Mouse (Mus musculus) kidney, postnatal 0 days (tissue): ENCODE results near the gene Rnf130. TPM values are rescaled to one million over a fixed set of nuclear protein-coding genes. Genes with fewer than 3 reads are reported as not detected.

Experiments
- ATAC-seq: fragments of 200-750 bp; cut with Nextera tagmentation; replicated peaks from 2 replicates; pipeline ENCODE4 v1.8.0; 2017; ENCODE audit warnings: low read depth, moderate number of reproducible peaks, moderate TSS enrichment, moderate library complexity; ENCODE audit not compliant: low FRiP score
- DNase-seq: peaks from one replicate; pipeline ENCODE4 v3.0.0-alpha.2; 2016; ENCODE audit warnings: low spot score
- H3K27ac ChIP-seq: fragments of 300-500 bp; sonication (generic); 2 replicates; pipeline ENCODE4 v1.5.1; 2014; ENCODE audit warnings: mild to moderate bottlenecking
- H3K27me3 ChIP-seq: fragments of 300-500 bp; sonication (generic); 2 replicates; pipeline ENCODE4 v1.6.1; 2014; ENCODE audit warnings: low read length, mixed read lengths; ENCODE audit not compliant: insufficient read depth
- H3K36me3 ChIP-seq: fragments of 300-500 bp; sonication (generic); 2 replicates; pipeline ENCODE4 v1.6.1; 2014; ENCODE audit warnings: low read length, mixed read lengths; ENCODE audit not compliant: insufficient read depth
- H3K4me1 ChIP-seq: fragments of 300-500 bp; sonication (generic); replicated peaks from 2 replicates; pipeline ENCODE4 v1.6.1; 2014; ENCODE audit warnings: antibody characterized with exemption, low read length, mixed read lengths; ENCODE audit not compliant: insufficient read depth
- H3K4me2 ChIP-seq: fragments of 300-500 bp; sonication (generic); 2 replicates; pipeline ENCODE4 v1.6.1; 2014; ENCODE audit warnings: mild to moderate bottlenecking, low read length, moderate library complexity, mixed read lengths
- H3K4me3 ChIP-seq: fragments of 300-500 bp; sonication (generic); replicated peaks from 2 replicates; pipeline ENCODE4 v1.5.1; 2014; ENCODE audit warnings: low read depth, low read length
- H3K9ac ChIP-seq: fragments of 300-500 bp; sonication (generic); 2 replicates; pipeline ENCODE4 v1.6.1; 2014; ENCODE audit warnings: low read depth, low read length
- H3K9me3 ChIP-seq: fragments of 300-500 bp; sonication (generic); replicated peaks from 2 replicates; pipeline ENCODE4 v1.6.1; 2016; ENCODE audit warnings: low read length, inconsistent platforms, mixed read lengths
- CTCF ChIP-seq: IDR thresholded peaks from 2 replicates; pipeline ENCODE4 v1.5.1; 2016; ENCODE audit warnings: antibody characterized with exemption, low read depth, mild to moderate bottlenecking, moderate library complexity
- WGBS: fragments of 180-500 bp; shearing (Covaris S2); extraction: QIAGEN DNeasy Blood & Tissue Kit; methylation state at CpG from one replicate; pipeline ENCODE4 v1.1.7; 2014; 5-methylcytosine and 5-hydroxymethylcytosine counted together
- polyA plus RNA-seq: library from polyadenylated mRNA; unstranded; fragments of >200 nt; fragmentation: Nextera tagmentation; extraction: Ambion mirVana; gene quantifications from 2 replicates; pipeline ENCODE4 v1.2.1, GENCODE M21; 2015

The Rnf130 gene
- polyA plus RNA-seq, 1 experiment from 2014 or later, result 104 TPM

DNA sequence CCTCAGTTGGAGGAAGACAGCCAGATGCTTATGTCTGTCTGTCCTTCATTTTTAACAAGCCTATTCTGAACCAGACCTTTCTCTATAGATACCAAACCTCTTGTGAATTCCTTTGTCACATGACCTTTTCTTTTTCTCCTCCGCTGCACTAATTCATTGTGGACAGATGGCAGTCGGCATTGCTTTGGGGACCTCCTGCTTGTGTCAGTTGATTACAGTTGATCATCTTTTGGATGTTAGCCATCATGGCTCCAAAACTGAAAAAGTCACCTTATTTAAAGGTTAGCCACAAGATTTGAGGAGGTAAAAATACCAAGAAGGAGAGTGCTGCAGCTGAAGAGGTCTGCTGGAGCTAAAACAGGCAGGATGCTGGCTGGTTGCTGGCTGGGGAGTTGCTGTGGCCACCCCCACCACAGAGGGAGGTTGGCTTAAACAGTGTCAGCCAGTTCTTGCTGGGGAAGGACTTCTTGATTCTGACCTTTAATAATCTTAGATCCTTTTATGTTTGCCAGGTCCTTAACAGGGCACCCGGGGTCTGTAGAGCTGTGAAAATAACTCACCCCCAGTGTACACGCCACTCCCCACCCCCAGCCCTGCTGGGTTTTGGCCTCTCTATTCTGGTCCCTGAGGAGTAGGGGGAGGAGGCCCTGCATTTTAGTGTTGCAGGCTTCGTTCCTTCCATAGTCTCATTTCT is 66.0 kb downstream of the Rnf130 start:
- Histone ChIP-seq H3K27ac (no peak overlapping the region), H3K27me3 (no peaks in the 10 kb centered on the region), H3K9me3 (no peaks in the 10 kb centered on the region), H3K4me1 (no peaks in the 10 kb centered on the region), H3K36me3 (peaks cover 25% of the 10 kb centered on the region), H3K9ac (no peak overlapping the region), H3K4me2 (no peak overlapping the region), H3K4me3 (no peak overlapping the region)
- ATAC-seq (no peak), DNase-seq (no peak)
- 77% methylated on average over 5 of the region's 5 CpGs for WGBS
- TF ChIP-seq CTCF, result no peak

DNA sequence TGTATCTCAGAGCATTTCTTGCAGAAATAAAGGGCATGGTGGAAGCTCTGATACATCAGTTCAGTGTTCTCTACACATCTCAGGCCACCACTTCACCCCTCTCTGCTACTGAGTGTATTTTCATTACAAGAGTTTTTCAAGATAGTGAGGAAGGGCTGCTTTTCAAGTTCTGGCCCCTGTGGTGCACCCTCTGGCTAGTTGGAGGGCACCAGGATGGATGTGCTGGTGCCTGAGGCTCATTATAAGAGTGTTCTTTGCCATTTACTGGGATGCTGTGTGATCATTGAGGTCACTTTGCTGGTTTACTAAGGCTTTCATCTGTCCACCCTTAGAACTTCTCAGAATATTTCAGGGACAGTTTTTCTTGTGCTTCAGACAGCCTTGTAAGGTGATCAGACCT is 66.5 kb downstream of the Rnf130 start:
- Histone ChIP-seq H3K9ac (no peak overlapping the region), H3K4me3 (no peak overlapping the region), H3K4me2 (no peak overlapping the region), H3K9me3 (no peaks in the 10 kb centered on the region), H3K36me3 (peaks cover 25% of the 10 kb centered on the region), H3K4me1 (no peaks in the 10 kb centered on the region), H3K27ac (no peak overlapping the region), H3K27me3 (no peaks in the 10 kb centered on the region)
- TF ChIP-seq CTCF, result no peak
- ATAC-seq (no peak), DNase-seq (no peak)

DNA sequence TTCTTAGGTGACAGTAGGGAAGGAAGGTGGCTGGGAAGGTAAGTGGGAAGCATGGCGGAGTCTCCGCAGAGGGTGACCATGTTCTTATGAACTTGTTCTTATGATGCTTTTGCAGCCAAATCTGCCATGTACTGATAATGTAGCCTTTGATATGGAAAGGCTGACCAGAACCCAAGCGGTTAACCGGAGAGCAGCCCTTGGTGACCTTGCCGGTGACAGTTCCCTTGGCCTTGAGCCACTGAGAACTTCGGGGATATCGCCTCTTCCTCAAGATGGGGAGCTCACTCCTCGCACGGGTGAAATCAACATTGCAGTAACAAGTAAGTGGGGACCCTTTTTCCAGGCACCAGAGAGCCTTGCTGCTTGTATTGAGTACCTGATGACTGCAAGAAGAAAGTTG is 70.5 kb downstream of the Rnf130 start:
- Histone ChIP-seq H3K27ac (no peak overlapping the region), H3K9ac (no peak overlapping the region), H3K4me1 (no peaks in the 10 kb centered on the region), H3K27me3 (no peaks in the 10 kb centered on the region), H3K36me3 (peaks cover 8% of the 10 kb centered on the region; the same call in 1 of the 2 replicates), H3K4me3 (no peak overlapping the region), H3K9me3 (no peaks in the 10 kb centered on the region), H3K4me2 (no peak overlapping the region)
- ATAC-seq (no peak), DNase-seq (no peak)
- WGBS, result 84% methylated on average over 9 of the region's 9 CpGs
- TF ChIP-seq CTCF, result no peak

DNA sequence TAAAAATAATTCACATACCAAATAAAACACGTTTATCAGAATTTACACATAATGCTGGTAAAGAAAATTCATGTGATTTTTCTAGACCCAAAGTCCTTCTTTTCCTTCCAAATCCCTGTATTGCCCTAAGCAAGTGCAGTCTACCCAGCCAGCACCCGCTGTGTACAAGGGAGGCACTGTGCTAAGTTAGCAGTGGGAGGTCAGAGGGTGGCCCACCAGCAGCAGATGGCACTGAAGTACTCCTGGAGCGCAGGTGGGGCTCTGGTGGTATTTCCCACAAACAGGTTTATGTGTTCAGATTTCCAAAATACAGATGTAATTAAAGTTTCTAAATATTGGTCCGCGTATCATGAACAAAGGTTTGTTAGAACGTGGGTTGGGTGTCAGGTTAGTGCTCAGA is 71.9 kb downstream of the Rnf130 start:
- no peaks in the 10 kb centered on the region for H3K9me3 ChIP-seq
- no peak overlapping the region for H3K9ac ChIP-seq
- no peak for TF ChIP-seq CTCF
- no peak overlapping the region for H3K4me2 ChIP-seq
- no peak overlapping the region for H3K27ac ChIP-seq
- no peak for ATAC-seq
- peaks cover 8% of the 10 kb centered on the region; the same call in 1 of the 2 replicates for H3K36me3 ChIP-seq
- no peaks in the 10 kb centered on the region for H3K27me3 ChIP-seq
- H3K4me3 ChIP-seq, result no peak overlapping the region
- H3K4me1 ChIP-seq, result no peaks in the 10 kb centered on the region
- WGBS, result 93% methylated on average over 6 of the region's 6 CpGs
- DNase-seq, result no peak

DNA sequence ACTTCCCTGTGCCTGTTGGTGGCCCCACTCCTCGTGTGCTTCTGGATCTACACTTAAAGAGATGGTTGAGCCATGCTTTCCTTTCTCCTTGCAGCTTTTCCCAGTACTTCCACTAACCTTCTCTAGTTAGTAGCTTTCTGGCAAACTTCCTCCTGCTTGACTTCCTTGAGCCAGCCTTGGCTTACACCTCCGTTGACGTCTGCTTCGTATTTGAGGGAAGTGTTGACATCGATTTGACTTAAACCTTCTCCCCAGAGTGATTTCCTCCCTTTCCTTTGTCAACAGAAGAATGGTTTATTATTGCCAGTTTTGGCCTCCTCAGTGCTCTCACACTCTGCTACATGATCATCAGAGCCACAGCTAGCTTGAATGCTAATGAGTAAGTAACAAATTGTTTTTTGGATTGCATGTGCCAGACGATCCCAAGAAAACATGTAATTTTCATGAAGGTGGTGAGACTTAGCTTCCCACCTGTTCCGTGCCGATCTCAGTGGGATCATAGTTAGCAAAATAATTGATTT is 73.9 kb downstream of the Rnf130 start:
- no peak overlapping the region for H3K4me2 ChIP-seq
- no peak overlapping the region for H3K4me3 ChIP-seq
- ATAC-seq, result no peak
- no peak overlapping the region for H3K9ac ChIP-seq
- peaks cover 8% of the 10 kb centered on the region; the same call in 1 of the 2 replicates for H3K36me3 ChIP-seq
- no peaks in the 10 kb centered on the region for H3K4me1 ChIP-seq
- no peak for DNase-seq
- no peak for TF ChIP-seq CTCF
- no peaks in the 10 kb centered on the region for H3K9me3 ChIP-seq
- H3K27me3 ChIP-seq, result no peaks in the 10 kb centered on the region
- 72% methylated on average over 8 of the region's 8 CpGs for WGBS
- H3K27ac ChIP-seq, result 0 out of 2 replicates have a peak overlapping the region, but pooled peaks have one; percentile 6

DNA sequence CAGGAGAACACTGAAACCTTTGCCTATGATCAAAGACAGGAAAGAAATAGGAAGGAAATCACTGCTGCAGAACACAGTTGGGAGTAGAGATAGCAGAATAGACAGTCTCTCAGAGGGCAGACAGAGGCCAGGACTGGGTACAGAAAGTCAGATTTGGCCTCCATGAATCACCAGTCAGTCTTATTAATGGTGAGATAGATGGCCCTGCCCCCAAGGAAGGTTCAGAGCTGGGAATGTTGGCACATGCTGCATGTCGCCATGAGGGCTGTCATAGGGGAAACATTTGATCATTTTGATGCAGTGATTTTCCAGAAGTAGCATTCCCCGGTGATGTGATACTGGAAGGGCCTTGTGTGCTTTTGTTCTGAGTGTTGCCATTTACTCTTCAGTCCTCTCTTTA is 74.5 kb downstream of the Rnf130 start:
- no peak for TF ChIP-seq CTCF
- WGBS, result 65% methylated on average over 2 of the region's 2 CpGs
- Histone ChIP-seq H3K9ac (no peak overlapping the region), H3K4me3 (no peak overlapping the region), H3K27me3 (no peaks in the 10 kb centered on the region), H3K36me3 (peaks cover 8% of the 10 kb centered on the region; the same call in 1 of the 2 replicates), H3K27ac (no peak overlapping the region), H3K4me1 (no peaks in the 10 kb centered on the region), H3K9me3 (no peaks in the 10 kb centered on the region), H3K4me2 (no peak overlapping the region)
- DNase-seq, result peak; percentile 38
- no peak for ATAC-seq
